Mouse (Mus musculus) embryo, embryonic 10 days (tissue): ENCODE measurements at regions not wholly inside any gene's neighbourhood (a gene's known extent, or its start where the extent isn't known, plus 50 kb on each side); places are given as distances from the start of the nearest gene placed in this dataset.
A peak's percentile ranks its signal among the peaks of the same experiment; 100 is the strongest.

Experiments
- DNase-seq: peaks from one replicate; pipeline ENCODE4 v3.0.0-alpha.2; 2015; ENCODE audit warnings: low spot score

- DNase-seq: peak; percentile 57
Measured at GRCm38 (mm10) chr15:62127602-62128158, 1204.9 kb upstream of the A1bg start.

GRCm38 (mm10) chr15:62125718-62126117 lies 1202.9 kb upstream of the A1bg start:
- no peak for DNase-seq

- no peak for DNase-seq
Measured at GRCm38 (mm10) chr15:62123756-62124155, 1200.9 kb upstream of the A1bg start.

- DNase-seq: no peak
Measured at GRCm38 (mm10) chr15:62122265-62123023, 1199.6 kb upstream of the A1bg start.

GRCm38 (mm10) chr15:62121696-62122095 lies 1198.9 kb upstream of the A1bg start:
- no peak for DNase-seq

- DNase-seq: peak; percentile 55
Measured at GRCm38 (mm10) chr15:62120735-62121134, 1197.9 kb upstream of the A1bg start.

GRCm38 (mm10) chr15:62118997-62119396 lies 1196.2 kb upstream of the A1bg start:
- no peak for DNase-seq

GRCm38 (mm10) chr15:62116184-62116583 lies 1193.4 kb upstream of the A1bg start:
- DNase-seq: no peak

GRCm38 (mm10) chr15:62114815-62115214 lies 1192.0 kb upstream of the A1bg start:
- no peak for DNase-seq

GRCm38 (mm10) chr15:62112151-62112550 lies 1189.3 kb upstream of the A1bg start:
- DNase-seq: no peak

- DNase-seq: no peak
Measured at GRCm38 (mm10) chr15:62107976-62108375, 1185.2 kb upstream of the A1bg start.

GRCm38 (mm10) chr15:62106518-62106975 lies 1183.7 kb upstream of the A1bg start:
- DNase-seq: peak; percentile 56

GRCm38 (mm10) chr15:62105483-62105882 lies 1182.7 kb upstream of the A1bg start:
- DNase-seq: no peak

GRCm38 (mm10) chr15:62104653-62105052 lies 1181.8 kb upstream of the A1bg start:
- DNase-seq: no peak

GRCm38 (mm10) chr15:62099683-62100082 lies 1176.9 kb upstream of the A1bg start:
- DNase-seq: no peak

- peak; percentile 14 for DNase-seq
Measured at GRCm38 (mm10) chr15:62098791-62099660, 1176.2 kb upstream of the A1bg start.

GRCm38 (mm10) chr15:62096778-62097177 lies 1174.0 kb upstream of the A1bg start:
- DNase-seq: no peak

GRCm38 (mm10) chr15:62095198-62095597 lies 1172.4 kb upstream of the A1bg start:
- DNase-seq: no peak

GRCm38 (mm10) chr15:62093672-62094071 lies 1170.9 kb upstream of the A1bg start:
- DNase-seq: no peak

- DNase-seq: peak; percentile 65
Measured at GRCm38 (mm10) chr15:62092671-62093185, 1169.9 kb upstream of the A1bg start.

GRCm38 (mm10) chr15:62091746-62092659 lies 1169.2 kb upstream of the A1bg start:
- no peak for DNase-seq
